10 mouse cellular contexts compared by ENCODE assay signal in the genomic region with DNA sequence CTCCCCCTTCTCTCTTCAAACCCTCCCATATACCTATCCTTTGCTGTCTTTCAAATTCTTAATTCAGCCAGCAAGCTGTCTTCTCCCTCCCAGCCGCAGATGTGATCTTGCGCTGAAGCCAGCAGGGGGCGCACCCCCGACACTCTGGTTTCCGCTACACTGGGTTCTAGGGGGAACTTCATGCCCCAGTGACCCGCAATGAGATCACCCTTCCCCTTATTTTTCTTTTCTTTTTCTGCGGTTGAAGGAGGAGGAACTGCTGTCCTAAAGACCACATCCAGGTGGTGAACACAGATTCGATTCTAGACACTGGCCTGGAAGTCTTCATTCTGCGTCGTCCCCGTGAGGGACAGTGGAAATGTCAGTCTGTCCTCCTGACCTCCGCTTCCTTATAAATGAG. TPM values are rescaled to one million over a fixed set of nuclear protein-coding genes. Genes with fewer than 3 reads are reported as not detected.
DNase-seq lines count a peak whose midpoint lies in the region; TF ChIP-seq lines count a peak whose summit lies in the region.
"Had no signal": no experiment of that assay in that cellular context is flagged by ENCODE, and none has a peak within 500 bp of the region (broad histone marks: within the 10 kb centered on the region; RNA-seq: fewer than 3 reads in every experiment).

No protein-coding gene starts in this region.

- peaks cover 7% of the 10 kb centered on the region; the same call in 1 of the 2 replicates for H3K4me1 ChIP-seq in heart, embryonic 10.5 days
- peaks cover 34 to 70% of the 10 kb centered on the region in 2 experiments for H3K4me1 ChIP-seq in CH12.LX (ENCODE audit: control insufficient read depth in 1 of 2, insufficient read depth in 2 of 2)
- H3K4me1 ChIP-seq: embryonic facial prominence, embryonic 12.5 days had no signal

- H3K27ac ChIP-seq in heart, embryonic 10.5 days: no peak overlapping the region
- H3K27ac ChIP-seq in CH12.LX (ENCODE audit: insufficient read depth, low read depth): peak overlapping the region; percentile 95
- H3K27ac ChIP-seq: embryonic facial prominence, embryonic 12.5 days; midbrain, embryonic 12.5 days had no signal

- no peaks in the 10 kb centered on the region for H3K9me3 ChIP-seq in heart, embryonic 10.5 days
- H3K9me3 ChIP-seq in CH12.LX (replicated peaks; ENCODE audit: low read length): no peaks in the 10 kb centered on the region
- H3K9me3 ChIP-seq: embryonic facial prominence, embryonic 12.5 days; midbrain, embryonic 12.5 days had no signal

- H3K9ac ChIP-seq in CH12.LX (ENCODE audit: insufficient read depth, low read depth): peak overlapping the region; percentile 10; the same call in 1 of the 2 replicates
- H3K9ac ChIP-seq: embryonic facial prominence, embryonic 12.5 days; midbrain, embryonic 12.5 days had no signal

- TF ChIP-seq EP300 in CH12.LX (IDR thresholded peaks at IDR 0.05; ENCODE audit: low read length): peak; percentile 95

- peak overlapping the region; percentile 57 for H3K4me2 ChIP-seq in CH12.LX (ENCODE audit: insufficient read depth, low read depth, poor library complexity, severe bottlenecking)
- H3K4me2 ChIP-seq: embryonic facial prominence, embryonic 12.5 days; midbrain, embryonic 12.5 days had no signal

- H3K36me3 ChIP-seq in heart, embryonic 10.5 days: no peaks in the 10 kb centered on the region
- H3K36me3 ChIP-seq in CH12.LX (replicated peaks in 1 of 2; ENCODE audit: control insufficient read depth in 1 of 2, insufficient read depth in 1 of 2, low read length in 1 of 2): peaks cover 74 to 86% of the 10 kb centered on the region in 2 experiments
- H3K36me3 ChIP-seq: embryonic facial prominence, embryonic 12.5 days; midbrain, embryonic 12.5 days had no signal

- peak; percentile 75 for TF ChIP-seq RAD21 in CH12.LX (IDR thresholded peaks at IDR 0.05; ENCODE audit: low read depth, low read length)

- no peak overlapping the region for H3K4me3 ChIP-seq in heart, embryonic 10.5 days
- no peak overlapping the region for H3K4me3 ChIP-seq in CH12.LX (replicated peaks in 1 of 3; ENCODE audit: low read depth in 2 of 3, low read length in 2 of 3, poor library complexity in 1 of 3)
- H3K4me3 ChIP-seq: embryonic facial prominence, embryonic 12.5 days; midbrain, embryonic 12.5 days had no signal

- peaks cover 28% of the 10 kb centered on the region for H3K79me2 ChIP-seq in CH12.LX (replicated peaks; ENCODE audit: control insufficient read depth, extremely low read depth, insufficient read depth, poor library complexity, severe bottlenecking)

- dilution Hi-C loops in CH12.LX (cut with MboI; ENCODE audit: extremely low pct_ligation_motif_present, extremely low pct_unique_long_range_greater_than_20kb, low sequenced_read_pairs): no loop called here

- 0 out of 2 replicates have a peak, but pooled peaks have one; percentile 35 for TF ChIP-seq POLR2A in CH12.LX (IDR thresholded peaks at IDR 0.05; ENCODE audit: low read depth, low read length)

- TF ChIP-seq CTCF in CH12.LX (conservative IDR thresholded peaks at IDR 0.05 in 1 of 2, IDR thresholded peaks at IDR 0.05 in 1 of 2; ENCODE audit: low read depth in 2 of 2, low read length in 2 of 2): peak; percentile 35 to 91; a peak in 2 of 4 replicates

- DNase-seq in heart, adult 11 months: peak; percentile 93
- DNase-seq in heart, embryonic 10.5 days (ENCODE audit: low spot score): no peak
- peak; percentile 96 for DNase-seq in CH12.LX (ENCODE audit: extremely low read depth)
- DNase-seq in c-Kit-positive CD71-negative TER-119-negative erythroid progenitor cells, embryonic 14.5 days (ENCODE audit: low read depth): peak; percentile 85
- DNase-seq in heart, postnatal 10 days: peak; percentile 37 to 66
- DNase-seq in left cerebral cortex, postnatal 4 days: peak; percentile 41
- peak; percentile 75 for DNase-seq in naive thymus-derived CD4-positive, alpha-beta T cell, adult 2 months (ENCODE audit: low read depth)
- peak; percentile 87 for DNase-seq in thymus, postnatal 14 days

- WGBS in heart, embryonic 10.5 days: 45% methylated on average over 12 of the region's 12 CpGs

- intact Hi-C loops in heart, postnatal 10 days (cut with DNase I): loop anchor here (2.0 kb wide), 1 partner anchor 54 kb away; no protein-coding TSS in a partner anchor
- intact Hi-C loops in left cerebral cortex, postnatal 4 days (cut with DNase I): no loop called here

- peaks cover 11% of the 10 kb centered on the region; the same call in 1 of the 2 replicates for H3K27me3 ChIP-seq in heart, embryonic 10.5 days (ENCODE audit: insufficient read depth, poor library complexity, severe bottlenecking)
- no peaks in the 10 kb centered on the region for H3K27me3 ChIP-seq in CH12.LX (replicated peaks)
- H3K27me3 ChIP-seq: embryonic facial prominence, embryonic 12.5 days had no signal

- in situ Hi-C loops in CH12.LX (cut with MboI; ENCODE audit: low pct_ligation_motif_present, low pct_unique_long_range_greater_than_20kb, low sequenced_read_pairs): loop anchor here (5.0 kb wide), 1 partner anchor 39 kb away; no protein-coding TSS in a partner anchor

TF ChIP-seq in CH12.LX, 34 proteins besides CTCF, POLR2A, EP300 and RAD21:
- TF ChIP-seq TCF12 (IDR thresholded peaks at IDR 0.05; ENCODE audit: low read depth, low read length) (peak; percentile 94), SMC3 (IDR thresholded peaks at IDR 0.05; ENCODE audit: low read depth, low read length) (peak; percentile 94), SIN3A (IDR thresholded peaks at IDR 0.05; ENCODE audit: low read length) (peak; percentile 88; the same call in 1 of the 2 replicates), ELF1 (IDR thresholded peaks at IDR 0.05; ENCODE audit: low read depth, low read length) (peak; percentile 58; the same call in 1 of the 2 replicates), IRF4 (IDR thresholded peaks at IDR 0.05; ENCODE audit: low read depth, low read length) (peak; percentile 81), JUND (conservative IDR thresholded peaks at IDR 0.05; ENCODE audit: low read depth, low read length) (peak; percentile 86), POLR2AphosphoS2 (IDR thresholded peaks at IDR 0.05; ENCODE audit: low read depth, low read length) (no peak), MYC (IDR thresholded peaks at IDR 0.05; ENCODE audit: low read depth, low read length) (0 out of 2 replicates have a peak, but pooled peaks have one; percentile 49), ZNF384 (IDR thresholded peaks at IDR 0.05; ENCODE audit: low read depth, low read length) (peak; percentile 45; the same call in 1 of the 2 replicates), JUN (IDR thresholded peaks at IDR 0.05; ENCODE audit: insufficient read depth, low read depth, low read length) (peak; percentile 96), ZKSCAN1 (IDR thresholded peaks at IDR 0.05; ENCODE audit: borderline replicate concordance, low read depth, low read length) (no peak), RCOR1 (conservative IDR thresholded peaks at IDR 0.05; ENCODE audit: low read depth, low read length) (peak; percentile 95), MEF2A (IDR thresholded peaks at IDR 0.05; ENCODE audit: borderline replicate concordance, low read depth, low read length) (peak; percentile 89), MAFK (IDR thresholded peaks at IDR 0.05; ENCODE audit: insufficient replicate concordance, low read length) (0 out of 2 replicates have a peak, but pooled peaks have one; percentile 68), NRF1 (IDR thresholded peaks at IDR 0.05; ENCODE audit: low read depth, low read length) (no peak; the same call in 1 of the 2 replicates), HCFC1 (IDR thresholded peaks at IDR 0.05; ENCODE audit: low read depth, low read length) (peak; percentile 48), MAZ (IDR thresholded peaks at IDR 0.05; ENCODE audit: low read depth, low read length) (0 out of 2 replicates have a peak, but pooled peaks have one; percentile 69), CHD2 (IDR thresholded peaks at IDR 0.05; ENCODE audit: low read length) (peak; percentile 70; the same call in 1 of the 2 replicates), E2F4 (IDR thresholded peaks at IDR 0.05; ENCODE audit: insufficient replicate concordance, low read depth, low read length) (no peak), ZC3H11A (IDR thresholded peaks at IDR 0.05; ENCODE audit: low read depth, low read length) (peak; percentile 72; the same call in 1 of the 2 replicates), BHLHE40 (IDR thresholded peaks at IDR 0.05; ENCODE audit: low read depth, low read length) (peak; percentile 87), ETS1 (conservative IDR thresholded peaks at IDR 0.05; ENCODE audit: low read depth, low read length) (peak; percentile 94), TBP (conservative IDR thresholded peaks at IDR 0.05; ENCODE audit: low read depth, low read length) (no peak), NELFE (IDR thresholded peaks at IDR 0.05; ENCODE audit: low read depth, low read length) (no peak)

RNA-seq across cellular contexts. Expression of a gene that starts 31.3 kb away (rescaled TPM):
- polyA plus RNA-seq in heart, embryonic 10.5 days (2016; fragmentation: Nextera tagmentation; extraction: Ambion mirVana): 0.09 and 0.38 TPM in 2 replicates
- 86.8 and 142 TPM in 2 replicates for total RNA-seq in CH12.LX (2012; rRNA removed)
- 101 and 108 TPM in 2 replicates for total RNA-seq in CH12.LX (2014; rRNA removed)
- 259 and 284 TPM in 2 replicates for polyA plus RNA-seq in CH12.LX (2012; ENCODE audit: insufficient read length, low read depth)
- under 1 TPM; 0.77 to 0.82 TPM for total RNA-seq in heart, postnatal 10 days (2021)
- total RNA-seq in left cerebral cortex, postnatal 4 days (2021): under 1 TPM; 0.74 to 0.79 TPM

Comparison
In these comparisons a context has a peak if more than half of its experiments do, and no peak if none do; other contexts are left out.
1. RNA of a gene that starts 31.3 kb away (total RNA-seq): 86.8 to 142 TPM in CH12.LX; 0.77 to 0.82 TPM in heart, postnatal 10 days and 0.74 to 0.79 TPM in left cerebral cortex, postnatal 4 days; every median in the first group is over 10 times any median in the second.